Mouse (Mus musculus): ENCODE data around the gene Olfr1348.
"Not testable (repeated sequence)": the region's sequence is repeated elsewhere in the genome, so short reads cannot be mapped to it uniquely, and the experiment has no call there.

Gene Olfr1348

GRCm38 (mm10) chr7:6508648-6509047 lies at the start of gene Olfr1348:
Gene Olfr1348 (minus strand): TSS chr7:6508748.
- no peak for DNase-seq (ENCODE audit: low read depth)

GRCm38 (mm10) chr7:6526141-6526540 lies 17.6 kb upstream of the Olfr1348 start:
- DNase-seq (ENCODE audit: low read depth), result no peak

GRCm38 (mm10) chr7:6525001-6525400 lies 16.5 kb upstream of the Olfr1348 start:
- no peak for DNase-seq (ENCODE audit: low read depth)

GRCm38 (mm10) chr7:6522850-6523249 lies 14.3 kb upstream of the Olfr1348 start, which contains the start of gene Olfr1349:
Gene Olfr1349 (minus strand): TSS chr7:6522950.
- DNase-seq (ENCODE audit: low read depth), result no peak

GRCm38 (mm10) chr7:6521666-6522065 lies 13.1 kb upstream of the Olfr1348 start:
- DNase-seq (ENCODE audit: low read depth), result no peak

GRCm38 (mm10) chr7:6499655-6500054 lies 8.9 kb downstream of the Olfr1348 start, which contains the start of gene Olfr1347:
Gene Olfr1347 (minus strand): TSS chr7:6499755.
- no peak for DNase-seq (ENCODE audit: low read depth)

GRCm38 (mm10) chr7:6486841-6487240 lies 21.7 kb downstream of the Olfr1348 start, which contains the start of gene Olfr5:
Gene Olfr5 (minus strand): TSS chr7:6486941.
- no peak for DNase-seq (ENCODE audit: low read depth)

GRCm38 (mm10) chr7:6477633-6478032 lies 30.9 kb downstream of the Olfr1348 start:
- not testable (repeated sequence) for DNase-seq (ENCODE audit: low read depth)

- DNase-seq (ENCODE audit: low read depth), result no peak
Measured at GRCm38 (mm10) chr7:6466951-6467350, 41.6 kb downstream of the Olfr1348 start, which contains the start of gene Olfr1346. Gene Olfr1346 (plus strand): TSS chr7:6467101.

- DNase-seq (ENCODE audit: low read depth), result no peak
Measured at GRCm38 (mm10) chr7:6456399-6456798, 52.1 kb downstream of the Olfr1348 start.

GRCm38 (mm10) chr7:6455868-6456267 lies 52.7 kb downstream of the Olfr1348 start, which contains the start of gene Olfr1336:
Gene Olfr1336 (plus strand): TSS chr7:6456168.
- no peak for DNase-seq (ENCODE audit: low read depth)
